14 mouse cellular contexts compared by ENCODE assay signal in the genomic region with DNA sequence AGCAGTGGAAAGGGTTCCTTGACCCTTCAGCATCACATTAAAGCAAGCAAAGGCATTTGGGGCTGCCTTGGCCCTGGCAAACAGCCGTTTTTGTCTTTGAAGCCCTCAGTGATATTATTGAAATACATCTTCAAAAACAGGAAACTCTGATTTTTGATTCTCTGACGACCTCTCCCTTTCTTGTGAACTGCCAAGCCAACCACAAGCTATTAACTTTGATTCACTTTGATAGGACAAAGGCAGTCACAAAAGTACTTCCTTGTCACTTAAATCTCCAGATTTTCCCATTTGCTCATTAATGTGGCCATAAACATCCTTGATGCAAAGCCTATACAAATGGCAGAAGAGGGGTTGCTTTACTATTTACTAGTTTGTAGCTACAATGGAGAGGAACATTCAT.
"Had no signal": no experiment of that assay in that cellular context is flagged by ENCODE, and none has a peak within 500 bp of the region (broad histone marks: within the 10 kb centered on the region; RNA-seq: fewer than 3 reads in every experiment).

No protein-coding gene starts in this region.

- H3K4me2 ChIP-seq: limb, embryonic 12.5 days; midbrain, embryonic 13.5 days; neural tube, embryonic 15.5 days had no signal

- H3K4me3 ChIP-seq: limb, embryonic 12.5 days; midbrain, embryonic 13.5 days; neural tube, embryonic 15.5 days had no signal

- H3K9ac ChIP-seq: limb, embryonic 12.5 days; liver, embryonic 14.5 days; midbrain, embryonic 13.5 days; neural tube, embryonic 15.5 days had no signal

- ATAC-seq: lung, postnatal 0 days; midbrain, embryonic 13.5 days had no signal

- DNase-seq: kidney, adult 11 months; kidney, adult 9 months; liver; lung, adult 18-20 months; lung, postnatal 36 days; right cerebral cortex, adult 18-20 months; right cerebral cortex, postnatal 25 days; thymus, adult 2 months; thymus, postnatal 25 days had no signal

- H3K9me3 ChIP-seq: limb, embryonic 12.5 days; midbrain, embryonic 13.5 days; neural tube, embryonic 15.5 days had no signal

- H3K36me3 ChIP-seq: limb, embryonic 12.5 days; midbrain, embryonic 13.5 days; neural tube, embryonic 15.5 days had no signal

- H3K27ac ChIP-seq: limb, embryonic 12.5 days; liver, embryonic 14.5 days; midbrain, embryonic 13.5 days; neural tube, embryonic 15.5 days had no signal

- H3K4me1 ChIP-seq: limb, embryonic 12.5 days; midbrain, embryonic 13.5 days; neural tube, embryonic 15.5 days had no signal
